Mouse (Mus musculus) ES-Bruce4 (cell line): ENCODE measurements around the gene Olfr631.

Source experiments
- CTCF ChIP-seq: IDR thresholded peaks from one replicate; pipeline ENCODE4 v1.8.1; 2011; ENCODE audit warnings: low read depth, low read length
- EP300 ChIP-seq: IDR thresholded peaks from 2 replicates; pipeline ENCODE4 v1.6.1; 2011; ENCODE audit warnings: low read depth, low read length; ENCODE audit not compliant: insufficient read depth
- POLR2A ChIP-seq: IDR thresholded peaks from one replicate; pipeline ENCODE4 v1.8.1; 2011; ENCODE audit warnings: low read length; ENCODE audit not compliant: insufficient read depth

GRCm38 (mm10) chr7:103912969-103913511, 15.6 kb upstream of the Olfr631 start:
- TF ChIP-seq CTCF (peak; percentile 15), EP300 (no peak), POLR2A (no peak)
